Mouse (Mus musculus): ENCODE measurements around the gene Togaram2.

DNA sequence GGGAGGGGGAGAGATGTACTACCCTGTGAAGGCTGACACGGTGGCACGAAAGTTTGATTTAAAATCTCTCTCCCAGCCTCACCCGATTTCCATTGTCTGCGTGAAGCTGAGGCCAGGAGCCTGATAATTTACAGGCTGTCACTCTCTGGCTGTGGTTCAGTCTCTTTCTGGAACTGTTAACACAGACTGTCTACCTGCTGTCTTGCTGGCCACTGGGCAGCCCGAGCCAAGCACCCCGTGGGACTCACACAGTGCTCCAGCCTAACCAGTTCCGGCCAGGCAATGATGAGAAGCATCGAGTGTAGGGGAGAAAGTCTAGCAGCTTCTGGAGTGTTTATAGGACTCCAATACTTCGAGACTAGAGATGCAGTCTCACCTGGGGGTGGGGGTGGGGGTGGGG lies 73.1 kb downstream of the Togaram2 start:
- no peak for TF ChIP-seq POLR2A (IDR thresholded peaks at IDR 0.05; ENCODE audit: control insufficient read depth, extremely low read depth, insufficient read depth, low read length, poor library complexity)
- TF ChIP-seq CTCF (IDR thresholded peaks at IDR 0.05; ENCODE audit: borderline replicate concordance, control insufficient read depth, extremely low read depth, insufficient read depth, low read length, poor library complexity), result no peak
